Mouse (Mus musculus): ENCODE results near the gene Map3k20. TPM values are rescaled to one million over a fixed set of nuclear protein-coding genes. Genes with fewer than 3 reads are reported as not detected.

The Map3k20 gene
- polyA plus RNA-seq, 1 experiment: 6.9 TPM

- 60% methylated on average over 13 of the region's 13 CpGs for WGBS
- H3K27me3 ChIP-seq (ENCODE audit: control insufficient read depth, insufficient read depth, low read length): no peaks in the 10 kb centered on the region; the same call in 1 of the 2 replicates
- H3K4me1 ChIP-seq (ENCODE audit: control insufficient read depth, insufficient read depth, low read length): 0 out of 2 replicates have a peak, but pooled peaks cover 3% of the 10 kb centered on the region
- H3K4me3 ChIP-seq (replicated peaks; ENCODE audit: insufficient read depth, low read depth, low read length): no peak overlapping the region
- no peak for DNase-seq
- no peak overlapping the region for H3K27ac ChIP-seq (ENCODE audit: insufficient read depth, low read length)
- no peak for TF ChIP-seq POLR2A (IDR thresholded peaks at IDR 0.05; ENCODE audit: borderline replicate concordance, insufficient read depth, low read length)
- TF ChIP-seq CTCF (IDR thresholded peaks at IDR 0.05; ENCODE audit: borderline replicate concordance, insufficient read depth, low read depth, low read length): no peak
These were observed 193.5 kb downstream of the Map3k20 start for GRCm38 (mm10) chr2:72478921-72479320.

DNA sequence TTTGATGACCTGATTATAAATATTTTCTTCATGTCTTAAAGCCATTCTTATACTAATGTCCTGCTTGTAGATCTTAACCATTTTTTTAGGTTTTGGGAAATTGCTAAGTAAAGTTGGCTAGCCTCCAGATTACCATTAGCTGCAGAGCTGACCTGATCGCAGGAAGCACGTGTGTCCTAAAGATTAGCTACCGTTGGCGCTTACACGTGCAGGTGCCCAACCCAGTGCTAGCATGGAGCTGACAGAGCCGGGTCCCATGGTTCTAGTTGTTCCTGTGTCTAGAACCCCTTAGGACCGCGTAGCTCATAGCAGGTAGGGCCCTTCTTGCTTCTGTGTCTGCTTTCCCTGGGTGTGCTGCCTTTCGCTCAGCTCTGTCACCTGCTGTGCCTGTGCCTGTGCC is 194.4 kb downstream of the Map3k20 start:
- 80% methylated on average over 9 of the region's 9 CpGs for WGBS
- Histone ChIP-seq H3K4me1 (ENCODE audit: control insufficient read depth, insufficient read depth, low read length) (0 out of 2 replicates have a peak, but pooled peaks cover 3% of the 10 kb centered on the region), H3K27ac (ENCODE audit: insufficient read depth, low read length) (no peak overlapping the region), H3K4me3 (replicated peaks; ENCODE audit: insufficient read depth, low read depth, low read length) (no peak overlapping the region), H3K27me3 (ENCODE audit: control insufficient read depth, insufficient read depth, low read length) (no peaks in the 10 kb centered on the region; the same call in 1 of the 2 replicates)
- TF ChIP-seq CTCF (IDR thresholded peaks at IDR 0.05; ENCODE audit: borderline replicate concordance, insufficient read depth, low read depth, low read length) (no peak), POLR2A (IDR thresholded peaks at IDR 0.05; ENCODE audit: borderline replicate concordance, insufficient read depth, low read length) (no peak)
- DNase-seq: no peak

DNA sequence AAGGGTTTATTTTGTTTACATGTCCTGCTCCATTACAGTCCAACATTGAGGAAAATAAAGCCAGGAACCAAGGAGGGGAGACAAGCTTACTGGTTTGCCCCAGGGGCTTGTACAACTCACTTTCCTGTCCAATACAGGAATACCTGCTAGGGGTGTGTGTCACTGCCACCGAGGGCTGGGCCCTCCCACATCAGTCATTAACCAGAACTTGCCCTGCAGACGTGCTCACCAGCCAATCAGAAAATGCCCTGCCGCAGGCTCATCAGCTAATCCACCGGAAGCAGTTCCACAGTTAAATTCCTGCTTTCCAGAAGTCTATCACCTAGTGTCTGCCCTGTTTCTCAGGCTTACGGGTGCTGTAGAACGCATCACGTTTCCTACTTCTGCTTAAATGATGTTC is 206.2 kb downstream of the Map3k20 start:
- H3K27me3 ChIP-seq (ENCODE audit: control insufficient read depth, insufficient read depth, low read length): no peaks in the 10 kb centered on the region
- H3K4me1 ChIP-seq (ENCODE audit: control insufficient read depth, insufficient read depth, low read length): no peaks in the 10 kb centered on the region
- TF ChIP-seq POLR2A (IDR thresholded peaks at IDR 0.05; ENCODE audit: borderline replicate concordance, insufficient read depth, low read length) (no peak), CTCF (IDR thresholded peaks at IDR 0.05; ENCODE audit: borderline replicate concordance, insufficient read depth, low read depth, low read length) (no peak)
- DNase-seq: no peak
- WGBS: 60% methylated on average over 7 of the region's 7 CpGs
- no peak overlapping the region for H3K4me3 ChIP-seq (replicated peaks; ENCODE audit: insufficient read depth, low read depth, low read length)
- H3K27ac ChIP-seq (ENCODE audit: insufficient read depth, low read length): no peak overlapping the region

Other genes with a start within 250 kb of the Map3k20 start
- gene Cdca7, start 190.5 kb downstream of the Map3k20 start, polyA plus RNA-seq (2012; rRNA removed): 2.0 TPM in 2 replicates

Measured in cerebellum, adult 2 months (tissue).